Mouse (Mus musculus) kidney, postnatal 10 days (tissue): ENCODE results near the gene Fras1.

Experiments used
- DNase-seq: peaks from one replicate; pipeline ENCODE4 v3.0.0; 2021; ENCODE audit warnings: mixed read lengths

The Fras1 gene

DNA sequence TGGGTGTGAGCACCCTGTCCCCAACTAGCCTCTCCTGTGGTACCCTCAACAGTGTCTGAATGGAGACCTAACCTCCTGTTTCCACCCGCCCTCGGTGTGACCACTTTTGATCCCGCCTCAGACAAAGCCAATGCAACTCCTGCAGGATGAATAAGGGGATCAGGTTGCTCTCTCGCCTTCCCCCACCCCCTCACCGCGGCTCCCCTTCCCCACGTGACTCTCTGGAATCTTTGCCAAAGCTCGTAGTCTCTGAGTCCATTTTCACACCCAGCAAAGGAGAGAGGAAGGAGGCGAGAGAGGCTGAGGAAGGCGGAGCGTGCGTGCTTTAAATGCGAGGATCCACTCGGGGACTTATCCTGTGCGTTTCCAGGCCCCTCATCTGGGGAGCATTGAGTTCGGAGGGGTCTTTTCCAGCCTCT, at the start of gene Fras1:
Fras1 (plus strand) TSS at position 389 of the 419 bp plus-strand sequence.
- peak; percentile 69 for DNase-seq

DNA sequence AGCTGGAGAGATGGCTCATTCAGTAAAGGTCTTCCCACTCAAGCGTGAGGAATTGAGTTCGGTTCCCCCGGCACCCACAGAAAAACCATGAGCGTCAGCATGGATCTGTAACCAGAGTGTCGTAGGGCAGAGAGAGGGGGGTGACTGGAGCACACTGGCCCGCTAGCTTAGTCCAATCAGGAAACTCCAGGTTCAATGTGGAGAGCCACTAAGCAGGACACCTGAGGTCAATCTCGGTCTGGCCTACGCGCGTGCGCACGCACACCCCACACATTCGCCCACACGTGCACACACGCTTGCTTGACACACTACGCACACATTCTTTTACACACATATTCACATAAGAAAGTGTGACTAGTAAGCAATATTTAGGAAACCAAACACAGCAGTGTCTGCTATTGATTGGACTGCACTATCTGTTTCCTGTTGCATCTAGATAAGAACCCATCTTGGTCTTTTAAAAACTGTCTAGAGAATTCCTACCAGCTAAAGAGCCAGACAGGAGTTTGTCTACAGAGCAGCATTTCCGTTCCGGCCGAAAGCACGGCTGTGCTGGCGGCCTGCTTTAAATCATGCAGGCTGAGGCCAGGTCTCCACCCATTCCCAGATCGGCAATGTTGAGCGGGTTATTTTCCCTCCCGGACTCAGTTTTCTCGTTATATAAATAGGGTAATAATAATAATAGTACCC, 42.6 kb upstream of the Fras1 start:
- peak; percentile 69 for DNase-seq

- DNase-seq: no peak
These were observed 42.1 kb upstream of the Fras1 start for GRCm38 (mm10) chr5:96331738-96332070.

GRCm38 (mm10) chr5:96333963-96334362, 39.8 kb upstream of the Fras1 start:
- DNase-seq: no peak

DNA sequence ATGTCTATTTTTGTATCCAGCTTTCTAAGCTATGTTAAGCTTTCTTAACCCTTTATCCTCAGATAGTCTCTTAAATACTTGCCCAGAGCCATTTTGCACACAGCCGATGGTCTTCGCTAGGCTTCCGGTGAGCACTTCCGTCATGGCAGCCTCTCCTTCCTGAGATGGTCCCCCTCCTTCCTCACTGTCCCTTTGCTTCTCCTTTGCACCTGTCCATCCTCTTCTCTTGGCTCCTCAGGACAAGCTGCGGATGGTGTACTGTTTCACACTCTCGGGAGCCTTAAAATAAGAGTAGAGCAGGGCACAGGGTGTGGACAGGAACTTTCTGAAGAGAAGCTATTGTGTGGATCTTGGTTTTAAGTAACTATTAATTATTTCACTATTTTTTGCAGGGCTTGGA, 33.2 kb upstream of the Fras1 start:
- no peak for DNase-seq

DNA sequence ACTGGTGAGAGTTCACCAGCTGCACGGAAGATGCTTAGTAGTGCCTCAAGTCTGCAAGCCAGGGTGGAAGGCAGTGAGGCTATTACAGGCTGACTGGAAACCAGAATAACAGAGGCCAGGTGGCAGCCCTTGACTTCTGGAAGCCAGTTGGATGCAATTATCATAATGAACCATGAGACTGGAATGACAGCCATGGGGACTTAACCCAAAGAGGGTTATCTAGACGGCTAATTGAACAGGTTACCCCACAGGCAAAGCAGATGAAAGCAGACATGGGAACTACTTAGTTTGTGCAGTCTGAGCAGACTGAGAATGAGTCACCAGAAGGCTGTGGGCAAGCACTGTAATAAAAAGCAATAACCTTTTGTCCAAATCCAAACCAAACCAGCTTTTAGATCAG, 28.8 kb upstream of the Fras1 start:
- no peak for DNase-seq

DNA sequence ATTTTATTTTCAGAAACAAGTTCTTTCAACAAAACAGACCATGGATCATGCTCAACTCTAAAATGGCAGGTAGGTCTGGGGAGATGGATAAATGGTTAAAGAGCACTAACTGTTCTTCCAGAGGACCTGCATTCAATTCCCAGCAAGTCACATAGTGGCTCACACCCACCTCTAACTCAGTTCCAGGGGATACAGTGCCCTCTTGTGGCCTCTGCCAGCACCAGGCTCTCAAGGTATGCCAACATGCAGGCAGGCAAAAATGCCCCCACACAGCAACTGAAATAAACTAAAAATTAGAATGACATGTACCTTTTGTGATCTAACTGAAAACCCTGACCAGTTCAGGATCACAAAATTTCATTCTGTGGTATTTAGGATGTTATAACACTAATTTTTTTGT, 21.8 kb upstream of the Fras1 start:
- DNase-seq: peak; percentile 30

- DNase-seq: no peak
These were observed 9.8 kb upstream of the Fras1 start for GRCm38 (mm10) chr5:96363950-96364349.

DNA sequence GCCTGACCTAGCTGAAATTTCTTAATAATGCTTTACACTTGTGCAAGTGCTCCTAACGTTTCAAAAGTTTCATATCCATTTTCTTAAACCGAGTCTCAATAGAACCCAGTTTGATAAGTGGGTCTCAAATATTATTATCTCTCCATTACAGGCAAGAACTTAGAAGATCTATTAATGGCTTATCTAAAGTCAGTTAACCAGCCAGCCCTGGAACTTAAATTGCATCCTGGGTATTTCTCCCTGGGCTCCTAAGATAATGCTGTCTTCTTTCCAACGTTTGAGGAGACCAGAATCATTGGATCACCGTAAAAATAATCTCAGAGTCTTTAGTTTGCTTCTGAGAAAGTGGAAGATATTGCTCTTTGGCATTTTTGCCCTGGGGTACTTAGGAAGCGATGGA, 8.2 kb upstream of the Fras1 start:
- DNase-seq: no peak

- DNase-seq: no peak
These were observed 6.5 kb upstream of the Fras1 start for GRCm38 (mm10) chr5:96367260-96367659.

DNA sequence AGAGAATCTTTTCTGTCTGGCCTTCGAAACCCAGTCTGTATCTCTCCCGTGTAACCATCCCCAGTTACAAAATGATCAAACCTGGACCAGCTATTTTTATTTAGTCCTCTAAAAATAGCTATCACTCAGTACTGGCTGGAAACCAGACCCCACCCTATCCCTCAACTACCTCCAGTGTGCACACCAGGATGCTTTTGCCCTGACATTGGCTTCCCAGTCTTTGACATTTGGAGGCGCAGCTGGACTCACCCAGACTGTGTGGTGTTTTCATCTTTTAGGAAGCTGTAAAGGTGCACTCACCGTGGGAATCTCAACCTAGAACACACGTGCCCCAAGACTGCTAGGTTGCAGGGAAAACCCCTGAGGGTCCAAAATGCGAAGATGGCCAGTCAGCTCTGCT, 649 bp upstream of the Fras1 start:
- no peak for DNase-seq

GRCm38 (mm10) chr5:96373986-96374901, 489 bp downstream of the Fras1 start:
- DNase-seq: peak; percentile 80

GRCm38 (mm10) chr5:96375391-96375831, 1.7 kb downstream of the Fras1 start:
- peak; percentile 16 for DNase-seq

- peak; percentile 55 for DNase-seq
These were observed 2.5 kb downstream of the Fras1 start for GRCm38 (mm10) chr5:96376216-96376615.

GRCm38 (mm10) chr5:96386138-96386933, 12.6 kb downstream of the Fras1 start:
- DNase-seq: no peak

DNA sequence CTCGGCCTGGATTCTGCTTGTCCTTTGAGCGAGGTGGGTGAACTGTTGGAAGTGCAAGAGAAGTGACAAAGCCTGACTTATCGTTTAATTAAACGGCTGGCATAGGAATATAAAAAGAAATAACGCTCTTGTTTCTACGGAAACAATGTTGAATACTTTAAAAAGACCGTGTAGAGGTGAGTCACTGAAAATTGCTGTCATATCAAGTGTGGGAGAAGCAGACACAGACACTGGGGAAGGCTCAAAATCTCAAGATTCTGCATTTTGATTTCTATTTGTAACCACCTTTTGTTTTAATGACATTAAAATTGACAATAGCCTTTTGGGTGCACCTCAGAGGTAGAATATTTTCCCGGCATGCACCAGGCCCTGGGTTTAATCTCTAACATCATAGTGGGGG, 14.6 kb downstream of the Fras1 start:
- DNase-seq: no peak

- DNase-seq: no peak
These were observed 16.3 kb downstream of the Fras1 start for GRCm38 (mm10) chr5:96389963-96390623.

GRCm38 (mm10) chr5:96391086-96391485, 17.3 kb downstream of the Fras1 start:
- no peak for DNase-seq

DNA sequence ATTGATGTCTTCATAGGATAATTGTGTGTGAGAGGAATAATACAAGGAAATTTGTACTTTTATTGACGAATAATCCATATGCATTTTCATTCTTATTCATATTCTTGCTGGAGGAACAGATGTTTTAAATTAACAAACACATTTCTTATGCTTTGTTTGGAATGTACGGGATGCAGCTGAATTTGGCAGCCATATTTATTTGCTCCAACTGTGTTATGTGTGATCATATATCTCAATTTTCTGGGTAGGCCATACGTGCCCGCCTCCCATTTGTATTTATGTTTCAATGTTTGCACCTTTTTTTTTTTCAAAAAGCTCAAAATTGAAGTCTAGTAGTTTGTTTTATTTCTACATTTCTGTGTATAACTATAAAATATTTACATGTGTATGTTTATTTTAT, 21.2 kb downstream of the Fras1 start:
- no peak for DNase-seq

- DNase-seq: peak; percentile 34
These were observed 22.3 kb downstream of the Fras1 start for GRCm38 (mm10) chr5:96395786-96396650.

- peak; percentile 19 for DNase-seq
These were observed 28.8 kb downstream of the Fras1 start for GRCm38 (mm10) chr5:96402555-96402954.
